Mouse (Mus musculus) heart, postnatal 4 days (tissue): Measurements from ENCODE around the gene Cpsf4. TPM values are rescaled to one million over a fixed set of nuclear protein-coding genes. Genes with fewer than 3 reads are reported as not detected.
"Not testable (repeated sequence)": the region's sequence is repeated elsewhere in the genome, so short reads cannot be mapped to it uniquely, and the experiment has no call there.

Source experiments
- DNase-seq: peaks from one replicate; pipeline ENCODE4 v3.0.0; 2021
- total RNA-seq, 2 experiments: library from RNA; stranded (reverse); gene quantifications; 2 replicates each; pipeline ENCODE4 v1.2.3; 2021

Cpsf4 gene
- total RNA-seq = 10 to 100 TPM; 16.6 to 17.5 TPM

- DNase-seq = peak; percentile 99
Measured at GRCm38 (mm10) chr5:145166536-145167305, at the start of gene Cpsf4, which contains the start of gene Ptcd1. Gene Cpsf4, plus strand, starts transcription at chr5:145167213. Gene Ptcd1, minus strand, starts transcription at chr5:145167108.

- peak; percentile 22 for DNase-seq
Measured at GRCm38 (mm10) chr5:145118005-145118404, 49.0 kb upstream of the Cpsf4 start.

DNA sequence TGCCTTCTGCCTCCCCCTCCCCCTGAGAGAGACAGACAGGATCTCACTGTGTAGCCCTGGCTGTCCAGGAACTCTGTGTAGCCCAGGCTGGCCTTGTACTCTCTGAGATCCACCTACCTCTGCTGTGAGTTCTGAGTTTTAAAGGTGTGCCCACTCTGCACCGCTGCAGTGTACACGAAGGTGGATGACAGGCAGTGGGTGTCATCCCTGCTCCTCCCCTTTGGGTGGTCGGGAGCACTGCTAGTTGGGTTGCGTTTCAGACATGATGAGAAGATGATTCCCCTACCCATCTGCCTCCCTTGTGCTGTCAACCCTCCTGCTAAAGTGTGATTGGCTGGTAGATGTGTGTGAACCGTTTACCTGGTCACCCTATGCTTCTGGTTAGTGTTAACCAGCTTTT, 48.6 kb upstream of the Cpsf4 start:
- no peak for DNase-seq

GRCm38 (mm10) chr5:145119385-145119784, 47.6 kb upstream of the Cpsf4 start:
- DNase-seq = peak; percentile 24

DNA sequence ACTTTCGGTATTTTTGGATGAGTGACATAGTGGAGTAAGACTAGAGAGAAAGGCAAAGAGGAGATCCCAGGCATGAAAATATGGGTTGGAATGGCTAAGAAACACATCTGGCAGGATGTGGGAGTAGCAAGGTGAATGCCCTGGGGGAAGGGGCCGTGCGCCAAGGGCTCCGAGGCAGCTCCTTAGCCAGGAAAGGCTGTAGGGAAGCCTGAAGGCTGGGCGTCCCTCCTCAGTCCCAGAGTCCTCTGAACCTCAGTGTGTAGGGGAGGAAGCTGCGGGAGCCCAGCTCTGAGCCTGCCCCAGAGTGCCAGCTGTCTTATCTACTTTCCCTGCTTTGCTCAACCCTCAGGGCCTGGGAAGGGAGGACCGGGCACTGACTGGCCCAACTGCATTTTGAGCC, 46.1 kb upstream of the Cpsf4 start:
- DNase-seq = peak; percentile 46

GRCm38 (mm10) chr5:145123396-145123795, 43.6 kb upstream of the Cpsf4 start:
- DNase-seq = no peak

GRCm38 (mm10) chr5:145126580-145126979, 40.4 kb upstream of the Cpsf4 start:
- DNase-seq = no peak

- DNase-seq = peak; percentile 55
Measured at GRCm38 (mm10) chr5:145129124-145129523, 37.9 kb upstream of the Cpsf4 start.

DNA sequence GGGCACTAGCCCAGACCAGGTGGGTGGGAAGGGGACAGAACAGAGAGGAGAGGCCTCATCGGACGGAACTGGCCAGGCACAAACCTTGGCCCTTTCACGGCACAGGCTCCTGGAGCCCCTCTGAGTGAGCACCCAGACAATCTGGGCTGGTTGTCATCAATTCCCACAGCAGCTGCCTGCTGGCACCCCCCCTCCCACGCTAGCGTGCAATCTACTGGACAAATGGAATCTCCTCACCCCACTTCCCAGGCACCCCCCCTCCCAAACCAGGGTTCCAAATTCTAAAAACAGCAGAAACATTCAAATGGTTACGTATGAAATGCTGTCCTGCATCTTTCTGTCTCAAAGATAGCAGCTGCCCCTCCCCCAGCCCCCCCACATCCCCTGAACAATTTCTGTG, 37.2 kb upstream of the Cpsf4 start:
- not testable (repeated sequence) for DNase-seq

DNA sequence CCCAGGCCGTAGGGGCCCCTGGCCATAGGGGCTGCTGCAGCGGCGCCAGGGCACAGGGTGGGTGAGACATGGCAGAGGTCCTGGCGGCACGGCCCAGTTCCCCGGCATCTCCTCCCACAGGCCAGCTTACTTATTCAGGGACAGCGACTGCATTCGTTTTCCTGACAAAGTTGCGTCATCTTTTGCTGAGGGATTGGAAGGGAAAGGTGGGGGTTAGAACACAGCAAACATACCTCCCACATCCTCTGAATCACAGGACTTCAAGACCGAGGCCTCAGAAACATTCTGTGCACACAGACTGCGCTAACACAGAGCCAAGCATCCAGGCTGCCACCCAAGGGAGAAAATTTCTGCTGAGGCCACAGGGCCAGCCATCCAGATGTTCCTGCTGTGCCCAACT, 36.8 kb upstream of the Cpsf4 start:
- peak; percentile 38 for DNase-seq

DNA sequence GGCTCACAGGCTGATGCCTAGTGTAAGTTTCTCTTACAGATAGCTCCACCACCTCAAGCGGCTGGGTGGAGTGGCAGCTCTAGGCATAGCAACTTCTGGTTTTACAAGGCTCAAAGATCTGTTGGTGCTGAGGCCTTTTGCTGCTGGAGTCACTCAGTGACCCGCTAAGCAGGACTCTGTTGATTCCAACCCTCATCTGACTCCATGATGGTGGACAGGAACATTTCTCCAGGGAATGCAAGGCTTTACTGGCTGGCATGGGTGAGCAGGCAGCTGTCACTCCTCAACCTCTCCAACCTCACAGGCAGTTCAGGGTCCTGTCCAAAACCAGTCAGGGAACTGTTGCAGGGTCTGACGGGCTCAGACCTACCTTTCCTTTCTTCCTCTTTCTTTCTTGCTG, 36.0 kb upstream of the Cpsf4 start:
- no peak for DNase-seq

- DNase-seq = not testable (repeated sequence)
Measured at GRCm38 (mm10) chr5:145133275-145133674, 33.7 kb upstream of the Cpsf4 start.

DNA sequence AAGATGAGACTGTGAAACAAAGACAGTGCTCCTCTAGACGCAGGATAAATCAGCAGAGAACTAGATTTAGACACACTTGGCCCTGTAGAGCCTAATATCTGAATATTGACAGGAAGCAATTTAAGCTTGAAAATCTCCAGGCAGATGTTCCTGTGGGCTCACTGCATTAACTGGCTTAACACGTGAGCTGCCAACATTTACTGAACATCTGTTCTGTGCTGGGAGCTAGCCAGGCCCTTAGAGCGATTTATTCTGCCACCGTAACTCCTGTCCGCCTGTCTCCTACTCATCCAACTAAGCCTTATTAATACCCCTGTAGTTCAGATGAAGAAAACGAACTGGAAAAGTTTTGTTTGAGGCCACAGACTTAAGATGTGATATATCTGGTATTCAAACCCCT, 28.2 kb upstream of the Cpsf4 start:
- DNase-seq = no peak

- peak; percentile 96 for DNase-seq
Measured at GRCm38 (mm10) chr5:145139571-145140519, 27.2 kb upstream of the Cpsf4 start, which contains the start of the genes Pdap1 and Bud31. Gene Pdap1, minus strand, starts transcription at chr5:145140238. Gene Bud31, plus strand, starts transcription at chr5:145140362.

GRCm38 (mm10) chr5:145140611-145141010, 26.4 kb upstream of the Cpsf4 start:
- DNase-seq = peak; percentile 36

DNA sequence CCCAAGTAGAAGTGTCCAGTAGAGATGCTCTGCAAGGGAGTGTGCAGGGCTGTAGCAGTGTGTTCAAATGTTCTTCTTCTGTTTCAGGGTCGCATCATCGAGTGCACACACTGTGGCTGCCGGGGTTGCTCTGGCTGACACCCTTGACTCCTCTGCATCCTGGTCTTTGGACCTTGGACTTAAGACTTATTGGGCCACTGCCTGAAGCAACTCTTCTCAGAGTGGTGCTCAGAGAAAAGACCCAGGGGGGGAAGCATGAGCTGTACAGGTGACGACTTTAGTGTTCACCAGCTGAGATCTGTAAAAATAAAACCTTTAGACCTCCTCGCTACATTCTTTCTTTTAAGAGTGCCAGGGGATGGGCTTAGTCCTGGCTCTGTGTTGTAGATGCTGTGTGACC, 19.3 kb upstream of the Cpsf4 start:
- no peak for DNase-seq

DNA sequence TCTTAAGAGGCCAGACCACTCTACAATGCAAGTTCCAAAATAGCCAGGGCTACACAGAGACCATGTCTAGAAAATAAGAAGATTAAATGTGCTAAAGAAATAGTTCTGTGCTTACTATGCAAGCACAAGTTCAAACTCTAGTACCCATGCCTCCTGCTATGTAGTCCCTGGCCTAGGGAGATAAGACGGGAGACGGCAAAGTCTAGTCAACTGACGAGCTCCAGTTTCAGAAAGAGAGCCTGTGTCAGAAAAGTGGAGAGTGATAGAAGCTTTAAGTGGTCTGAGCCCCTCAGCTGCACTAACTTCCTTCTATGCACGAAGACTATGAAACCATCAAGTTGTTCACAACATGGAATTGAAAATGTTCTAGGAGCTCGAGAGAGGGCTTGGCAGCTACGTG, 17.7 kb upstream of the Cpsf4 start:
- DNase-seq = no peak

DNA sequence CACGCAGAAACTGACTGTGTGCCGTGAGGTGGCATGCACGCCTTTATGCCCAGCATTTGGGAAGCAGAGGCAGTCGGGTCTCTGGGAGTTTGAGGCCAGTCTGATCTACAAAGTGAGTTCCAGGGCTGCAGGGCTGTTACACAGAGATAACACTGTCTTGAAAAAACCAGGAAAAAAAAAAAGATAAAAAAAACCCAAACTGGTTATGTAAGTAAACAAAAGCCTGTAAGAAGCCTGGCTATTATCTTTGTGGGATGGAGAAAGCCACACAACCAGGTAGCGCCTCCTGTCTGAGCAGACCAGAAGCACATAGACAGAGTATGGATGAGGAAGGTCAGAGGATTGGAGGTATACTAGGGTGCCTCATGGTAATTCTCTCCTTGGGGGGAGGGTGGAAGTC, 14.3 kb upstream of the Cpsf4 start:
- DNase-seq = no peak

- no peak for DNase-seq
Measured at GRCm38 (mm10) chr5:145161361-145161760, 5.7 kb upstream of the Cpsf4 start.

DNA sequence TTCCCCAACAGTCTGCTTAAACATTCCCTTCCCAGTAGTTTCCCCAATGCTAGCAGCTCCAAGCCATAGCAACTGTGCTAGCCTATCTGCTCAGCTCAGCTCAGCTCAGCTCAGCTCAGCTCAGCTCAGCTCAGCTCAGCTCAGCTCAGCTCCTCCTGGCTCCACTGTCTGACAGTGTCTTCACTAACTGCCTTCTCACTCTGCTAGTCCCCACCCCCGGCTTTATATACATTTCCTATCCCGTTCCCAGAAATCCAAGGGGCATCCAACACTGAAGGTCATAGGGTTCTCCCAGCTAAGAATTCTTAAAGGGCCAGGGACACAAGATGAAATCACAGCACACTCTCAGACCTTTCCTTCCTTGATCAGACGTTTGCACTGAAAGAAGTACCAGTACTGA, 2.3 kb upstream of the Cpsf4 start:
- DNase-seq = no peak

DNA sequence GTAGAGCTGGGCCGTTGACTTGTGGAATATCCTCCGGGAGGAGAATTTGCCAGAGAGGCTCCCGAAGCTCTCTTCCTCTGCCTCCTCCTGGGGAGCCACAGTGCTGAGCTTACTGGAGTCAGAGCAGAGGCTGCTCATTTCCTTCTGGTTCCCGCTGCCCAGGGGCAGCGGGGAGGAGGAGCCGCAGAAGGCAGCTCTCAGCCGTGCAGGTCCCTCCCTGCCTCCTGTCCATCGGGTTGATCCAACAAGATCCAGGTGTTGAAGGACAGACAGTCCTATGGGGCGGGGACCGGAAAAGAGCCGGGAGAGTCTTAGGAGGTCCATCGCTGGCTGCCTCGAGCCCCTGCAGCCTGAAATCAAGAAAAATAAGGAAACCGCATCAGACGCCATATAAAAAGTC, 1.8 kb upstream of the Cpsf4 start:
- no peak for DNase-seq

- DNase-seq = no peak
Measured at GRCm38 (mm10) chr5:145167306-145167661, 271 bp downstream of the Cpsf4 start.

GRCm38 (mm10) chr5:145178461-145178980, 11.5 kb downstream of the Cpsf4 start:
- no peak for DNase-seq
